Mouse (Mus musculus): ENCODE measurements at regions not wholly inside any gene's neighbourhood (a gene's known extent, or its start where the extent isn't known, plus 50 kb on each side); places are given as distances from the start of the nearest gene placed in this dataset.

DNA sequence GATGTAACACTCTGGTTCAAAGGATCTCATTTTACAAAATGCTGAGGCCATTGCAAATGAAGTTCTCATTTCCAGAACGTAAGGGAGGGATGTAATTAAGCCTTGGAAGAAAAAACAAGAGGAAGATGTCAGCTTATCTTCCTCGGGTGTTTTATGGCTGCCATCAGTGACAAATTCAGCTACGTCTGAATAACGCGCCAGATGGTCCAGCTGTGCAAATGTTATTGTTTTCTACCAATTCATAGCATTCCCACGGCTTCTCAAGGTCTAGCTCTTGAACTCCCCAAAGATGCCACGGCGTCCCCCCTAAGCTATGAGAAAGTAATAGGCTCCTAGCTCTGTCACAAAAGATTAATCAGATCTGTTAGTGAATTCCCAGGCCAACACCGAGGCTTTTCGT lies 232.0 kb upstream of the Arid2 start:
- TF ChIP-seq CTCF (IDR thresholded peaks at IDR 0.05; ENCODE audit: low read depth): no peak
- TF ChIP-seq EP300 (optimal IDR thresholded peaks at IDR 0.05): no peak

Measured in stomach, postnatal 0 days (tissue).